Mouse (Mus musculus): ENCODE data around the gene Ccdc105. TPM values are rescaled to one million over a fixed set of nuclear protein-coding genes. Genes with fewer than 3 reads are reported as not detected.

Ccdc105 gene
- polyA plus RNA-seq, 1 experiment = not detected

GRCm38 (mm10) chr10:78747035-78747721, 5.7 kb downstream of the Ccdc105 start:
- Histone ChIP-seq H3K36me3 (ENCODE audit: control insufficient read depth, insufficient read depth) (no peaks in the 10 kb centered on the region), H3K27me3 (ENCODE audit: control insufficient read depth, insufficient read depth, insufficient read length) (peaks cover 2% of the 10 kb centered on the region), H3K4me3 (no peak overlapping the region), H3K79me2 (ENCODE audit: control insufficient read depth, insufficient read depth) (no peaks in the 10 kb centered on the region), H3ac (ENCODE audit: control insufficient read depth, insufficient read length) (no peak overlapping the region), H3K4me2 (ENCODE audit: low read depth) (no peak overlapping the region)
- TF ChIP-seq CEBPB (IDR thresholded peaks at IDR 0.05; ENCODE audit: insufficient read depth, poor library complexity, severe bottlenecking) (no peak), POLR2AphosphoS2 (IDR thresholded peaks at IDR 0.05; ENCODE audit: insufficient read length, low read depth) (no peak), MYOD1 (IDR thresholded peaks at IDR 0.05; ENCODE audit: control insufficient read depth in 1 of 3, insufficient read length in 2 of 3, low read depth in 2 of 3) (no peak), TCF12 (IDR thresholded peaks at IDR 0.05; ENCODE audit: insufficient read depth, poor library complexity, severe bottlenecking) (no peak), MAX (IDR thresholded peaks at IDR 0.05; ENCODE audit: low read depth) (no peak), USF1 (IDR thresholded peaks at IDR 0.05; ENCODE audit: low read depth) (no peak), SRF (IDR thresholded peaks at IDR 0.05; ENCODE audit: control insufficient read depth, insufficient read length, low read depth) (no peak)

GRCm38 (mm10) chr10:78745453-78746232, 7.2 kb downstream of the Ccdc105 start:
- no peak for TF ChIP-seq CEBPB (IDR thresholded peaks at IDR 0.05; ENCODE audit: insufficient read depth, poor library complexity, severe bottlenecking)
- no peak for TF ChIP-seq POLR2AphosphoS2 (IDR thresholded peaks at IDR 0.05; ENCODE audit: insufficient read length, low read depth)
- TF ChIP-seq E2F4 (IDR thresholded peaks at IDR 0.05; ENCODE audit: insufficient read depth) = no peak
- TF ChIP-seq REST (IDR thresholded peaks at IDR 0.05; ENCODE audit: insufficient read depth, insufficient read length) = no peak
- Histone ChIP-seq H3K4me3 (no peak overlapping the region), H3ac (ENCODE audit: control insufficient read depth, insufficient read length) (no peak overlapping the region), H3K36me3 (ENCODE audit: control insufficient read depth, insufficient read depth) (no peaks in the 10 kb centered on the region), H3K4me2 (ENCODE audit: low read depth) (no peak overlapping the region), H3K79me2 (ENCODE audit: control insufficient read depth, insufficient read depth) (no peaks in the 10 kb centered on the region), H3K27me3 (ENCODE audit: control insufficient read depth, insufficient read depth, insufficient read length) (no peaks in the 10 kb centered on the region)

GRCm38 (mm10) chr10:78743721-78744120, 9.1 kb downstream of the Ccdc105 start:
- Histone ChIP-seq H3K4me3 (no peak overlapping the region), H3ac (ENCODE audit: control insufficient read depth, insufficient read length) (no peak overlapping the region), H3K4me2 (ENCODE audit: low read depth) (no peak overlapping the region), H3K27me3 (ENCODE audit: control insufficient read depth, insufficient read depth, insufficient read length) (no peaks in the 10 kb centered on the region), H3K79me2 (ENCODE audit: control insufficient read depth, insufficient read depth) (no peaks in the 10 kb centered on the region), H3K36me3 (ENCODE audit: control insufficient read depth, insufficient read depth) (no peaks in the 10 kb centered on the region)
- TF ChIP-seq CEBPB (IDR thresholded peaks at IDR 0.05; ENCODE audit: insufficient read depth, poor library complexity, severe bottlenecking) = no peak
- no peak for TF ChIP-seq TCF12 (IDR thresholded peaks at IDR 0.05; ENCODE audit: insufficient read depth, poor library complexity, severe bottlenecking)
- TF ChIP-seq REST (IDR thresholded peaks at IDR 0.05; ENCODE audit: insufficient read depth, insufficient read length) = no peak
- TF ChIP-seq MAX (IDR thresholded peaks at IDR 0.05; ENCODE audit: low read depth) = no peak
- no peak for TF ChIP-seq E2F4 (IDR thresholded peaks at IDR 0.05; ENCODE audit: insufficient read depth)
- TF ChIP-seq POLR2AphosphoS2 (IDR thresholded peaks at IDR 0.05; ENCODE audit: insufficient read length, low read depth) = no peak
- TF ChIP-seq POLR2A (IDR thresholded peaks at IDR 0.05; ENCODE audit: insufficient read length, low read depth) = no peak
- no peak for TF ChIP-seq MYOD1 (IDR thresholded peaks at IDR 0.05; ENCODE audit: control insufficient read depth in 1 of 3, insufficient read length in 2 of 3, low read depth in 2 of 3)
- TF ChIP-seq USF1 (IDR thresholded peaks at IDR 0.05; ENCODE audit: low read depth) = no peak
- TF ChIP-seq TCF3 (IDR thresholded peaks at IDR 0.05; ENCODE audit: insufficient read length, low read depth) = no peak
- no peak for TF ChIP-seq SRF (IDR thresholded peaks at IDR 0.05; ENCODE audit: control insufficient read depth, insufficient read length, low read depth)
- no peak for TF ChIP-seq MYOG (IDR thresholded peaks at IDR 0.05; ENCODE audit: control insufficient read depth in 1 of 3, insufficient read depth in 1 of 3, insufficient read length in 2 of 3, low read depth in 2 of 3)

- H3K4me3 ChIP-seq = no peak overlapping the region
- no peak overlapping the region for H3ac ChIP-seq (ENCODE audit: control insufficient read depth, insufficient read length)
- H3K4me2 ChIP-seq (ENCODE audit: low read depth) = no peak overlapping the region
- no peaks in the 10 kb centered on the region for H3K79me2 ChIP-seq (ENCODE audit: control insufficient read depth, insufficient read depth)
- H3K36me3 ChIP-seq (ENCODE audit: control insufficient read depth, insufficient read depth) = no peaks in the 10 kb centered on the region
- H3K27me3 ChIP-seq (ENCODE audit: control insufficient read depth, insufficient read depth, insufficient read length) = no peaks in the 10 kb centered on the region
- TF ChIP-seq REST (IDR thresholded peaks at IDR 0.05; ENCODE audit: insufficient read depth, insufficient read length) (no peak), TCF12 (IDR thresholded peaks at IDR 0.05; ENCODE audit: insufficient read depth, poor library complexity, severe bottlenecking) (no peak), MAX (IDR thresholded peaks at IDR 0.05; ENCODE audit: low read depth) (no peak), MYOD1 (IDR thresholded peaks at IDR 0.05; ENCODE audit: control insufficient read depth in 1 of 3, insufficient read length in 2 of 3, low read depth in 2 of 3) (no peak), TCF3 (IDR thresholded peaks at IDR 0.05; ENCODE audit: insufficient read length, low read depth) (no peak), SRF (IDR thresholded peaks at IDR 0.05; ENCODE audit: control insufficient read depth, insufficient read length, low read depth) (no peak)
These were observed 13.0 kb downstream of the Ccdc105 start for GRCm38 (mm10) chr10:78739821-78740220.

- TF ChIP-seq MYOD1 (IDR thresholded peaks at IDR 0.05; ENCODE audit: control insufficient read depth in 1 of 3, insufficient read length in 2 of 3, low read depth in 2 of 3) (no peak), TCF12 (IDR thresholded peaks at IDR 0.05; ENCODE audit: insufficient read depth, poor library complexity, severe bottlenecking) (no peak), POLR2A (IDR thresholded peaks at IDR 0.05; ENCODE audit: insufficient read length, low read depth) (no peak), MYOG (IDR thresholded peaks at IDR 0.05; ENCODE audit: control insufficient read depth in 1 of 3, insufficient read depth in 1 of 3, insufficient read length in 2 of 3, low read depth in 2 of 3) (no peak), TCF3 (IDR thresholded peaks at IDR 0.05; ENCODE audit: insufficient read length, low read depth) (no peak), CEBPB (IDR thresholded peaks at IDR 0.05; ENCODE audit: insufficient read depth, poor library complexity, severe bottlenecking) (no peak), POLR2AphosphoS2 (IDR thresholded peaks at IDR 0.05; ENCODE audit: insufficient read length, low read depth) (no peak), MAX (IDR thresholded peaks at IDR 0.05; ENCODE audit: low read depth) (no peak), E2F4 (IDR thresholded peaks at IDR 0.05; ENCODE audit: insufficient read depth) (no peak), REST (IDR thresholded peaks at IDR 0.05; ENCODE audit: insufficient read depth, insufficient read length) (no peak), USF1 (IDR thresholded peaks at IDR 0.05; ENCODE audit: low read depth) (no peak), SRF (IDR thresholded peaks at IDR 0.05; ENCODE audit: control insufficient read depth, insufficient read length, low read depth) (no peak)
- H3K36me3 ChIP-seq (ENCODE audit: control insufficient read depth, insufficient read depth) = no peaks in the 10 kb centered on the region
- H3K4me3 ChIP-seq = no peak overlapping the region
- H3K27me3 ChIP-seq (ENCODE audit: control insufficient read depth, insufficient read depth, insufficient read length) = no peaks in the 10 kb centered on the region
- H3K79me2 ChIP-seq (ENCODE audit: control insufficient read depth, insufficient read depth) = no peaks in the 10 kb centered on the region
- H3ac ChIP-seq (ENCODE audit: control insufficient read depth, insufficient read length) = no peak overlapping the region
- no peak overlapping the region for H3K4me2 ChIP-seq (ENCODE audit: low read depth)
These were observed 25.0 kb downstream of the Ccdc105 start for GRCm38 (mm10) chr10:78727876-78728275.

Data from myocyte (in vitro differentiated cells).